Mouse (Mus musculus): ENCODE results near the gene Eva1b. TPM values are rescaled to one million over a fixed set of nuclear protein-coding genes. Genes with fewer than 3 reads are reported as not detected.
A peak's percentile ranks its signal among the peaks of the same experiment; 100 is the strongest.

Eva1b gene
- 74.5 and 77.5 TPM in 2 replicates for polyA plus RNA-seq (2015; fragmentation: Nextera tagmentation; extraction: Ambion mirVana)

- H3K27me3 ChIP-seq = no peaks in the 10 kb centered on the region
- peak within 1 kb of the TSS; percentile 79 for H3K4me3 ChIP-seq
- H3K9me3 ChIP-seq = no peaks in the 10 kb centered on the region
- H3K4me2 ChIP-seq (replicated peaks) = peak within 1 kb of the TSS; percentile 99
- peaks cover 23% of the 10 kb centered on the region for H3K36me3 ChIP-seq
- under 1% methylated on average over 24 of the region's 24 CpGs for WGBS
- peaks cover 59% of the 10 kb centered on the region for H3K4me1 ChIP-seq
- H3K9ac ChIP-seq = peak within 1 kb of the TSS; percentile 90
- H3K27ac ChIP-seq = peak within 1 kb of the TSS; percentile 96
- peak; percentile 41 for ATAC-seq (ENCODE audit: low FRiP score, low read depth)
Observed at GRCm38 (mm10) chr4:126147533-126148160, at the start of gene Eva1b. TSS of gene Eva1b (plus strand) at chr4:126147744.

GRCm38 (mm10) chr4:126099365-126099764 lies 48.2 kb upstream of the Eva1b start:
- no peak overlapping the region for H3K27ac ChIP-seq
- H3K9me3 ChIP-seq = no peaks in the 10 kb centered on the region
- H3K9ac ChIP-seq = no peak overlapping the region
- ATAC-seq (ENCODE audit: low FRiP score, low read depth) = no peak
- no peak overlapping the region for H3K4me2 ChIP-seq (replicated peaks)
- peaks cover 21% of the 10 kb centered on the region for H3K36me3 ChIP-seq
- H3K4me3 ChIP-seq = no peak overlapping the region
- no peaks in the 10 kb centered on the region for H3K27me3 ChIP-seq
- 91% methylated on average over 3 of the region's 3 CpGs for WGBS
- peaks cover 17% of the 10 kb centered on the region for H3K4me1 ChIP-seq

GRCm38 (mm10) chr4:126100764-126101163 lies 46.8 kb upstream of the Eva1b start:
- 86% methylated on average over 3 of the region's 3 CpGs for WGBS
- Histone ChIP-seq H3K27ac (no peak overlapping the region), H3K4me1 (peaks cover 28% of the 10 kb centered on the region), H3K9ac (no peak overlapping the region), H3K4me3 (no peak overlapping the region), H3K36me3 (peaks cover 21% of the 10 kb centered on the region), H3K4me2 (replicated peaks) (no peak overlapping the region), H3K9me3 (no peaks in the 10 kb centered on the region), H3K27me3 (no peaks in the 10 kb centered on the region)
- no peak for ATAC-seq (ENCODE audit: low FRiP score, low read depth)

GRCm38 (mm10) chr4:126102061-126102841 lies 45.3 kb upstream of the Eva1b start:
- peaks cover 24% of the 10 kb centered on the region for H3K4me1 ChIP-seq
- 49% methylated on average over 7 of the region's 7 CpGs for WGBS
- 0 out of 2 replicates have a peak overlapping the region, but pooled peaks have one; percentile 87 for H3K4me3 ChIP-seq
- no peak overlapping the region for H3K9ac ChIP-seq
- no peak for ATAC-seq (ENCODE audit: low FRiP score, low read depth)
- no peaks in the 10 kb centered on the region for H3K27me3 ChIP-seq
- H3K9me3 ChIP-seq = no peaks in the 10 kb centered on the region
- 0 out of 2 replicates have a peak overlapping the region, but pooled peaks have one; percentile 29 for H3K27ac ChIP-seq
- H3K36me3 ChIP-seq = peaks cover 21% of the 10 kb centered on the region
- peak overlapping the region; percentile 81 for H3K4me2 ChIP-seq (replicated peaks)

- H3K9ac ChIP-seq = peak overlapping the region; percentile 62
- WGBS = 4% methylated on average over 15 of the region's 15 CpGs
- H3K4me1 ChIP-seq = peaks cover 26% of the 10 kb centered on the region
- H3K4me3 ChIP-seq = peak overlapping the region; percentile 87
- peak overlapping the region; percentile 81 for H3K4me2 ChIP-seq (replicated peaks)
- peaks cover 19% of the 10 kb centered on the region for H3K36me3 ChIP-seq
- H3K27ac ChIP-seq = peak overlapping the region; percentile 29
- H3K9me3 ChIP-seq = no peaks in the 10 kb centered on the region
- peak; percentile 30; the same call in 1 of the 2 replicates for ATAC-seq (ENCODE audit: low FRiP score, low read depth)
- no peaks in the 10 kb centered on the region for H3K27me3 ChIP-seq
Observed at GRCm38 (mm10) chr4:126103057-126103581, 44.4 kb upstream of the Eva1b start.

- H3K4me3 ChIP-seq = peak within 1 kb of the TSS; percentile 87
- peak within 1 kb of the TSS; percentile 29 for H3K27ac ChIP-seq
- peak within 1 kb of the TSS; percentile 87 for H3K9ac ChIP-seq
- no peaks in the 10 kb centered on the region for H3K27me3 ChIP-seq
- peaks cover 14% of the 10 kb centered on the region for H3K36me3 ChIP-seq
- H3K4me1 ChIP-seq = peaks cover 31% of the 10 kb centered on the region
- peak within 1 kb of the TSS; percentile 97 for H3K4me2 ChIP-seq (replicated peaks)
- H3K9me3 ChIP-seq = no peaks in the 10 kb centered on the region
- ATAC-seq (ENCODE audit: low FRiP score, low read depth) = peak; percentile 98
- WGBS = 2% methylated on average over 34 of the region's 34 CpGs
Observed at GRCm38 (mm10) chr4:126103590-126104068, 43.9 kb upstream of the Eva1b start, which contains the start of gene Stk40. TSS of gene Stk40 (plus strand) at chr4:126103957.

GRCm38 (mm10) chr4:126104261-126105075 lies 43.1 kb upstream of the Eva1b start:
- H3K9me3 ChIP-seq = no peaks in the 10 kb centered on the region
- peak; percentile 3; the same call in 1 of the 2 replicates for ATAC-seq (ENCODE audit: low FRiP score, low read depth)
- 4% methylated on average over 34 of the region's 34 CpGs for WGBS
- peak overlapping the region; percentile 87 for H3K4me3 ChIP-seq
- H3K27me3 ChIP-seq = no peaks in the 10 kb centered on the region
- H3K4me2 ChIP-seq (replicated peaks) = peak overlapping the region; percentile 97
- H3K36me3 ChIP-seq = peaks cover 5% of the 10 kb centered on the region; the same call in 1 of the 2 replicates
- H3K9ac ChIP-seq = peak overlapping the region; percentile 87
- H3K4me1 ChIP-seq = peaks cover 38% of the 10 kb centered on the region
- no peak overlapping the region for H3K27ac ChIP-seq

- Histone ChIP-seq H3K4me3 (peak overlapping the region; percentile 87), H3K4me1 (peaks cover 46% of the 10 kb centered on the region), H3K36me3 (no peaks in the 10 kb centered on the region; the same call in 1 of the 2 replicates), H3K9me3 (no peaks in the 10 kb centered on the region), H3K9ac (peak overlapping the region; percentile 87; the same call in 1 of the 2 replicates), H3K27ac (no peak overlapping the region), H3K27me3 (no peaks in the 10 kb centered on the region), H3K4me2 (replicated peaks) (peak overlapping the region; percentile 97)
- ATAC-seq (ENCODE audit: low FRiP score, low read depth) = no peak
- WGBS = 54% methylated on average over 7 of the region's 7 CpGs
Observed at GRCm38 (mm10) chr4:126105131-126105783, 42.3 kb upstream of the Eva1b start.

GRCm38 (mm10) chr4:126108061-126108740 lies 39.3 kb upstream of the Eva1b start:
- Histone ChIP-seq H3K9me3 (no peaks in the 10 kb centered on the region), H3K36me3 (no peaks in the 10 kb centered on the region), H3K27me3 (no peaks in the 10 kb centered on the region), H3K4me3 (no peak overlapping the region), H3K27ac (no peak overlapping the region), H3K4me1 (peaks cover 48% of the 10 kb centered on the region), H3K4me2 (replicated peaks) (no peak overlapping the region), H3K9ac (peak overlapping the region; percentile 31; the same call in 1 of the 2 replicates)
- WGBS = 45% methylated on average over 8 of the region's 8 CpGs
- ATAC-seq (ENCODE audit: low FRiP score, low read depth) = no peak

GRCm38 (mm10) chr4:126109613-126110373 lies 37.8 kb upstream of the Eva1b start:
- H3K9ac ChIP-seq = peak overlapping the region; percentile 48; the same call in 1 of the 2 replicates
- H3K27ac ChIP-seq = peak overlapping the region; percentile 82; the same call in 1 of the 2 replicates
- no peaks in the 10 kb centered on the region for H3K9me3 ChIP-seq
- no peaks in the 10 kb centered on the region for H3K36me3 ChIP-seq
- ATAC-seq (ENCODE audit: low FRiP score, low read depth) = no peak
- peak overlapping the region; percentile 47 for H3K4me2 ChIP-seq (replicated peaks)
- WGBS = 72% methylated on average over 10 of the region's 10 CpGs
- no peak overlapping the region for H3K4me3 ChIP-seq
- H3K27me3 ChIP-seq = no peaks in the 10 kb centered on the region
- H3K4me1 ChIP-seq = peaks cover 43% of the 10 kb centered on the region
